Mouse (Mus musculus): ENCODE measurements around the gene Slc23a2. TPM values are rescaled to one million over a fixed set of nuclear protein-coding genes. Genes with fewer than 3 reads are reported as not detected.

Gene Slc23a2
- polyA plus RNA-seq, 1 experiment from 2014 or later, result 44.6 TPM

DNA sequence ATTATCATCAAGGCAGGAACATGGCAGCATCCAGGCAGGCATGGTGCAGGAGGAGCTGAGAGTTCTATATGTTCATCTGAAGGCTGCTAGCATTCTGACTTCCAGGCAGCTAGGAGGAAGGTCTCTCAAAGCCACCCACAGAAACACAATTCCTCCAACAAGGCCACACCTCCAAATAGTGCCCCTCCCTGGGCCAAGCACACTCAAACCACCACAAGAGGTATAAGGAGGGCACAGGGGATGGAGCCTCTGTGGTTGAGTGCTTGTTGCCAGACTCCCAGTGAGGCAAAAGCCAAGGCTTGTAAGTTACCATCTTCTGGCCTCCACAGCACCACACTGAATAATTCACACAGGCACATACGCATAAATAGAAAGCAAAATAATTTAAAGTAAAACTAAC lies 18.6 kb downstream of the Slc23a2 start:
- DNase-seq (ENCODE audit: low spot score) (no peak), ATAC-seq (ENCODE audit: low FRiP score) (no peak)
- Histone ChIP-seq H3K9ac (no peak overlapping the region), H3K36me3 (replicated peaks; ENCODE audit: control insufficient read depth, insufficient read depth) (no peaks in the 10 kb centered on the region), H3K27me3 (ENCODE audit: control insufficient read depth, insufficient read depth, low read length) (no peaks in the 10 kb centered on the region), H3K4me1 (replicated peaks; ENCODE audit: control insufficient read depth, insufficient read depth, low read length) (peaks cover 3% of the 10 kb centered on the region), H3K4me2 (replicated peaks) (no peak overlapping the region), H3K4me3 (replicated peaks; ENCODE audit: low read length) (no peak overlapping the region), H3K9me3 (ENCODE audit: control insufficient read depth, low read length) (no peaks in the 10 kb centered on the region), H3K27ac (no peak overlapping the region)
- 97% methylated on average over 1 of the region's 1 CpGs for WGBS

DNA sequence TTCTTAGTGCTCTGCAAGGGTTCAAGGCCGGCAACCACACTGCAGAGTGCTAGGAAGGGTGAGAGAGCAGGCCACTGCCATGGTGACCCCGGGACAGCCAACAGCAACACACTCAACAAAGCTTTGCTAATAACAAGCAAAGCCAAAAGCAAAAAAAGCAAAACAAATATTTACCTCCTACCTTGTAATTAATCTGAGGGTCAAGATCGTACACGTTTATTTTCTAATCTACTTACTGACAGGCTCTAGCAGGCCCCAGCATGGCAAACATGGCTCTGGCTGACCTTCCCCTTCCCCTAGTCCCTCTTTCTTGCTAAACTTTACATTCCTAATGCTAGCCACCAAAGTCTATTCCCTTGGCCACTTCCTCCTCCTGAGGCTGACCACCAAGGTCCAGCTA lies 21.8 kb downstream of the Slc23a2 start:
- Histone ChIP-seq H3K27ac (no peak overlapping the region), H3K9me3 (ENCODE audit: control insufficient read depth, low read length) (no peaks in the 10 kb centered on the region), H3K4me3 (replicated peaks; ENCODE audit: low read length) (no peak overlapping the region), H3K36me3 (replicated peaks; ENCODE audit: control insufficient read depth, insufficient read depth) (no peaks in the 10 kb centered on the region), H3K4me2 (replicated peaks) (no peak overlapping the region), H3K27me3 (ENCODE audit: control insufficient read depth, insufficient read depth, low read length) (no peaks in the 10 kb centered on the region), H3K9ac (no peak overlapping the region), H3K4me1 (replicated peaks; ENCODE audit: control insufficient read depth, insufficient read depth, low read length) (no peaks in the 10 kb centered on the region)
- ATAC-seq (ENCODE audit: low FRiP score), result no peak
- 80% methylated on average over 4 of the region's 4 CpGs for WGBS
- DNase-seq (ENCODE audit: low spot score), result no peak

DNA sequence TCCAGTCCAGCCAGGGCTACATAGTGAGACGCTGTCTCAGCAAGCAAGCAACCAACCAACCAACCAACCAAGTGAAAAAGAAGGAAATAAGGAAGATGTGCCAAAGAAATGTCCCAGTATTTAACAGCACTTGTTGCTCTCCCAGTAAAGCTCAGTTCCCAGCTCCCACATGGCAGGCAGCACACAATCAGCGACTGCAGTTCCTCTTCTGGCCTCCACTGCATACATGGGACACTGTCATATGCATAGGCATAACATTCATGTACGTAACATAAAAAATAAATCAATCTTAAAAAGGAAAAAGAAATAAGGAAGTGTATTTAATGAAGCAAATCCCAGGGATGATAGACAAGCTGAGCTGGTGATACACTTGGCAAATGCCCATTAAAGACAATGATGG lies 23.9 kb downstream of the Slc23a2 start:
- H3K27me3 ChIP-seq (ENCODE audit: control insufficient read depth, insufficient read depth, low read length), result no peaks in the 10 kb centered on the region
- 88% methylated on average over 3 of the region's 3 CpGs for WGBS
- H3K4me1 ChIP-seq (replicated peaks; ENCODE audit: control insufficient read depth, insufficient read depth, low read length), result no peaks in the 10 kb centered on the region

DNA sequence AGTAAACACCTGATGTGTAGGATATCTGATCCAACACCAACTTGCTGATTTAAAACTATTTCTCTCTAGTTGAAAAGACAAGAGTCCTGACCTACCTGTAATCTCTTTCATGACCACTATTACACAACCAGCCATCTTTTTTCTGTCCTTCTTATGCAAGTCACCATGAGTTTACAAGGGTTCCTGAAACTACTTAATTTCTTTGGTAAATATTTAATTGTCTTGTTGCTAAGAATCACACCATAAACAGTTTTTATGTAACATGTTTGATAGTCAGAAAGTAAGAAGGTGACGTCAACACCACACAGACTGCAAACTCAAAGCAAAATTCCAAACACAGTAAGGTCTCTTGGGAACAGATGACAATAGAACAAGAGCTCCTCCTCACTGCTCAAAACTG lies 26.3 kb downstream of the Slc23a2 start:
- no peaks in the 10 kb centered on the region for H3K4me1 ChIP-seq (replicated peaks; ENCODE audit: control insufficient read depth, insufficient read depth, low read length)
- H3K9me3 ChIP-seq (ENCODE audit: control insufficient read depth, low read length), result no peaks in the 10 kb centered on the region
- ATAC-seq (ENCODE audit: low FRiP score) (no peak), DNase-seq (ENCODE audit: low spot score) (no peak)
- H3K27me3 ChIP-seq (ENCODE audit: control insufficient read depth, insufficient read depth, low read length), result no peaks in the 10 kb centered on the region
- H3K9ac ChIP-seq, result no peak overlapping the region
- no peak overlapping the region for H3K27ac ChIP-seq
- no peak overlapping the region for H3K4me2 ChIP-seq (replicated peaks)
- H3K4me3 ChIP-seq (replicated peaks; ENCODE audit: low read length), result no peak overlapping the region
- 79% methylated on average over 1 of the region's 1 CpGs for WGBS
- H3K36me3 ChIP-seq (replicated peaks; ENCODE audit: control insufficient read depth, insufficient read depth), result no peaks in the 10 kb centered on the region

More for the DNA sequence above, 23.9 kb downstream of the Slc23a2 start:
- DNase-seq (ENCODE audit: low spot score) (no peak), ATAC-seq (ENCODE audit: low FRiP score) (no peak)
- no peak overlapping the region for H3K4me2 ChIP-seq (replicated peaks)
- no peak overlapping the region for H3K9ac ChIP-seq
- H3K36me3 ChIP-seq (replicated peaks; ENCODE audit: control insufficient read depth, insufficient read depth), result no peaks in the 10 kb centered on the region
- H3K9me3 ChIP-seq (ENCODE audit: control insufficient read depth, low read length), result no peaks in the 10 kb centered on the region
- H3K27ac ChIP-seq, result no peak overlapping the region
- no peak overlapping the region for H3K4me3 ChIP-seq (replicated peaks; ENCODE audit: low read length)

DNA sequence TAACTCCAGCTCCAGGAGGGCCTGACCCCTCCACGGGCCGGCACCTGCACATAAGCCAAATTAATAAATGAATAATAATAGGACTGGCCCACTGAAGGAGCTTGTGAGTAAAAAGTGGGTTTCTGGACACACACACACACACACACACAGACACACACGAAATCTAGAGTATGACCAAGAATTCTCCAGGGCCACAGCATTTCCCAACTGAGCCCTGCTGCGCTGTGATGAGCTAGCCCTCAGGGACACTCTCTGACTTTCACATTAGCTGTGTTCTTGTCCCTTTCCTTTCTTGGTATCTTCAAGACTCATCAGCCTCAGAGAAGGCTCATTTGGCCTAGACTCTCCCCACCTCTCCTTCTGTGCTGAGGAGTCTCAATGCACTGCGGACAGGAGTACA lies 29.0 kb downstream of the Slc23a2 start:
- 92% methylated on average over 5 of the region's 5 CpGs for WGBS

DNA sequence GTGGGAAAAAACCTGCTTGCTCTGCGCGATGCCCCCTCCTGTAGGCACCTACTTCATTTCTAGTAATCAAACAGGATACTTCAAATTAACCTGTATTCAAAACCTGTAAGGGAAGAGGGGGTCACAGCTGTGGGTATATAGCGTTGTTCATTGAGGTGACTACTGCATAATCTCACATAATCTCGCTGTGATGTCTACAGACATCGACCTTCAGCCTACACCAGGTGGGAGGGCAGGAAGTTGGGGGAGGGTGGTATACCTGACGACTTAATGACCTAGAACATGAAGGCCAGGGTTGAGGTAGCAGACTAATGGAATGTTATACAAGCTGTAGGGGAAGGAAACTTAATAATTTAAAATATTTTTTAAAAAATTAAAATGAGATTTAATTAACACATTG lies 29.6 kb downstream of the Slc23a2 start:
- H3K36me3 ChIP-seq (replicated peaks; ENCODE audit: control insufficient read depth, insufficient read depth), result no peaks in the 10 kb centered on the region
- WGBS, result 76% methylated on average over 6 of the region's 6 CpGs
- no peaks in the 10 kb centered on the region for H3K4me1 ChIP-seq (replicated peaks; ENCODE audit: control insufficient read depth, insufficient read depth, low read length)
- H3K4me2 ChIP-seq (replicated peaks), result no peak overlapping the region
- no peaks in the 10 kb centered on the region for H3K27me3 ChIP-seq (ENCODE audit: control insufficient read depth, insufficient read depth, low read length)
- no peak overlapping the region for H3K27ac ChIP-seq
- DNase-seq (ENCODE audit: low spot score), result no peak
- no peaks in the 10 kb centered on the region for H3K9me3 ChIP-seq (ENCODE audit: control insufficient read depth, low read length)
- H3K9ac ChIP-seq, result no peak overlapping the region
- ATAC-seq (ENCODE audit: low FRiP score), result no peak
- H3K4me3 ChIP-seq (replicated peaks; ENCODE audit: low read length), result no peak overlapping the region

More for the DNA sequence above, 29.0 kb downstream of the Slc23a2 start:
- no peaks in the 10 kb centered on the region for H3K9me3 ChIP-seq (ENCODE audit: control insufficient read depth, low read length)
- no peaks in the 10 kb centered on the region for H3K4me1 ChIP-seq (replicated peaks; ENCODE audit: control insufficient read depth, insufficient read depth, low read length)
- no peak overlapping the region for H3K4me2 ChIP-seq (replicated peaks)
- no peak for ATAC-seq (ENCODE audit: low FRiP score)
- no peak overlapping the region for H3K4me3 ChIP-seq (replicated peaks; ENCODE audit: low read length)
- H3K36me3 ChIP-seq (replicated peaks; ENCODE audit: control insufficient read depth, insufficient read depth), result no peaks in the 10 kb centered on the region
- no peak for DNase-seq (ENCODE audit: low spot score)
- no peak overlapping the region for H3K27ac ChIP-seq
- H3K9ac ChIP-seq, result no peak overlapping the region
- no peaks in the 10 kb centered on the region for H3K27me3 ChIP-seq (ENCODE audit: control insufficient read depth, insufficient read depth, low read length)

DNA sequence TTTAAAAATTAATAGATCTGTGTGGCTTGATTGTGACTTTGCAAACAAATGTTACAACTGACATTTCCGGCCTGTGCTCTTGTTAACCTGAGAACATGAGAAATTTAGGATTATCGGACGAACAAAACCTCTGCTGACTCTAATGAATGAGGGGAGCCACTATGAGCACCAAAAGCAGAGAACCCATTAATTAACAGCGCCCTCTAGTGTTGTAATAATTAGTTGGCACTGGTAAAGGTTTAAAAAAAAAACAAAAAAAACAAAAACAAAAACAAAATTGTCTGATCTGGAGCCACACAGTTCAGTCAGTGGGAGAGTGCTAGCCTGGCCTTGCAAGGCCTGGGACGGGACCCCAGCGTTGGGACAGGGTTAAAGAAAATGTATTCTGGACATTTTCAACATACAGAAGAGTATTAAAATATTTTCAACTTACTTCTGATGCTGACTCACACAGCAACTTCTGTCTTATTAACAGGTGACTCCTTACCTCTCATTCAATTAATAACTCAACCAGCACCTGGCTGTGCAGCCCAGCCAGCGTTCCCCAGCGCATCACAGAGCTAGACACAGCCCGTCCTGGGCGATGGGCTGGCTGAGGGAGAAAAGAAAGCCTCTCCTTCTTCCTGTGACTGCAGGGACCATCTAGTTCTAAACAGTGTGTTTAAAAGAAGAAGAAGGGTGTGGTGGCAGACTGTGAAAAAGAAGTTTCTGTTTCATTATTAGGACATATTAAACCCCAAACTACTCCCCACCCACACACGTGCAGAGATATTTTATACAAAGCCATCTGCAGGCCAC lies 30.7 kb downstream of the Slc23a2 start:
- no peak overlapping the region for H3K27ac ChIP-seq
- no peak overlapping the region for H3K9ac ChIP-seq

DNA sequence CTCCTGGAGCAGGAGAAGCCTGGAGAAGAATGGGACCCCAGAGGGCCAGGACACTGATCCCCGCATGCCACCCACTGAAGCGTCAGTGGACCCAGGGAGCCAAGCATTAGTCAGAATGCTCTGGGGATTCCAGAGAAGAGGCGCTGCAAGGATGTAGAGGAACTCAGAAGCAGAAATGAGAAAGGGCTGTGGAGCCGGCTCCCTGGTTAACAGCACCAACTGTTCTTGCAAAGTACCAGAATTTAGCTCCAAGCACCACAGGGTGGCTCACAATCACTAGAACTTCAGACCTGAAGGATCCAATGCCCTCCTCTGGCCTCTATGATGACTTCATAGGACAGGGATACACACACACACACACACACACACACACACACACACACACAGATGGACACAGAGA lies 32.6 kb downstream of the Slc23a2 start:
- Histone ChIP-seq H3K9ac (no peak overlapping the region), H3K4me2 (replicated peaks) (no peak overlapping the region), H3K27me3 (ENCODE audit: control insufficient read depth, insufficient read depth, low read length) (no peaks in the 10 kb centered on the region), H3K4me1 (replicated peaks; ENCODE audit: control insufficient read depth, insufficient read depth, low read length) (no peaks in the 10 kb centered on the region), H3K36me3 (replicated peaks; ENCODE audit: control insufficient read depth, insufficient read depth) (no peaks in the 10 kb centered on the region), H3K4me3 (replicated peaks; ENCODE audit: low read length) (no peak overlapping the region), H3K9me3 (ENCODE audit: control insufficient read depth, low read length) (no peaks in the 10 kb centered on the region), H3K27ac (no peak overlapping the region)
- ATAC-seq (ENCODE audit: low FRiP score), result no peak
- no peak for DNase-seq (ENCODE audit: low spot score)
- WGBS, result 84% methylated on average over 4 of the region's 4 CpGs

More for the DNA sequence above, 30.7 kb downstream of the Slc23a2 start:
- Histone ChIP-seq H3K9me3 (ENCODE audit: control insufficient read depth, low read length) (no peaks in the 10 kb centered on the region), H3K4me2 (replicated peaks) (no peak overlapping the region), H3K27me3 (ENCODE audit: control insufficient read depth, insufficient read depth, low read length) (no peaks in the 10 kb centered on the region), H3K4me3 (replicated peaks; ENCODE audit: low read length) (no peak overlapping the region), H3K4me1 (replicated peaks; ENCODE audit: control insufficient read depth, insufficient read depth, low read length) (no peaks in the 10 kb centered on the region), H3K36me3 (replicated peaks; ENCODE audit: control insufficient read depth, insufficient read depth) (no peaks in the 10 kb centered on the region)
- 54% methylated on average over 11 of the region's 11 CpGs for WGBS
- peak; percentile 76 for DNase-seq (ENCODE audit: low spot score)
- ATAC-seq (ENCODE audit: low FRiP score), result no peak

DNA sequence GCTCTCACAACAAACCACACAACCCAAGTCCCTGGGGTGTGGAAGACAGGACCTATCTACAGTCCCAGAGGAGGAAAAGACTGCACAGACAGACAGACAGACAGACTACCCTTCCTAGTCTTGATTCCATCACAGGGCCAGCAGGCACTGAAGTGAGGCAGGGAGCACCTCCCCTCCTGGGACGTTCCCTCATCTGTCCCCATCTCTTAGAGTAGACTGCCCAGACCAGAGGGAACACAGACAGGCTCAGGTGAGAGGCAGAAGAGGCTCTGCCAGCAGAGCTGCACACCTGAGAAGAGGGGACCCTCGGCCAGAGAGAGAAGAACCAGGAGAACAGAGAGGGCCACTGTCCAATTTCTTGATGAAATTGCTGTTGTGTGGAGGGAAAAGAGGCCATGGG lies 33.0 kb downstream of the Slc23a2 start:
- no peaks in the 10 kb centered on the region for H3K36me3 ChIP-seq (replicated peaks; ENCODE audit: control insufficient read depth, insufficient read depth)
- H3K4me2 ChIP-seq (replicated peaks), result no peak overlapping the region
- DNase-seq (ENCODE audit: low spot score) (no peak), ATAC-seq (ENCODE audit: low FRiP score) (no peak)
- H3K9ac ChIP-seq, result no peak overlapping the region
- no peak overlapping the region for H3K27ac ChIP-seq
- H3K27me3 ChIP-seq (ENCODE audit: control insufficient read depth, insufficient read depth, low read length), result no peaks in the 10 kb centered on the region
- no peaks in the 10 kb centered on the region for H3K4me1 ChIP-seq (replicated peaks; ENCODE audit: control insufficient read depth, insufficient read depth, low read length)
- no peak overlapping the region for H3K4me3 ChIP-seq (replicated peaks; ENCODE audit: low read length)
- no peaks in the 10 kb centered on the region for H3K9me3 ChIP-seq (ENCODE audit: control insufficient read depth, low read length)
- 69% methylated on average over 2 of the region's 2 CpGs for whole genome bisulfite sequencing
